Mouse (Mus musculus): ENCODE measurements around the gene Gm21170.
"Not testable (repeated sequence)": the region's sequence is repeated elsewhere in the genome, so short reads cannot be mapped to it uniquely, and the experiment has no call there.

The Gm21170 gene

GRCm38 (mm10) chrY:47690998-47691397 is at the start of gene Gm21170:
Gene Gm21170 (minus strand): TSS chrY:47691098.
- not testable (repeated sequence) for DNase-seq (ENCODE audit: low read depth, low spot score)
